Mouse (Mus musculus) liver, embryonic 13.5 days (tissue): ENCODE measurements around the gene Mitf. TPM values are rescaled to one million over a fixed set of nuclear protein-coding genes. Genes with fewer than 3 reads are reported as not detected.

ENCODE experiments used
- ATAC-seq: fragments of 200-750 bp; cut with Nextera tagmentation; 2 replicates; pipeline ENCODE4 v1.8.0; 2017; ENCODE audit warnings: low read depth, mild to moderate bottlenecking, moderate number of reproducible peaks, moderate library complexity
- DNase-seq: peaks from one replicate; pipeline ENCODE4 v3.0.0; 2022
- H3K27ac ChIP-seq: fragments of 300-500 bp; sonication (generic); 2 replicates; pipeline ENCODE4 v1.5.1; 2015; ENCODE audit warnings: moderate library complexity, mild to moderate bottlenecking, inconsistent platforms
- H3K27me3 ChIP-seq: fragments of 300-500 bp; sonication (generic); 2 replicates; pipeline ENCODE4 v1.6.1; 2015; ENCODE audit warnings: mild to moderate bottlenecking, inconsistent platforms
- H3K36me3 ChIP-seq: fragments of 300-500 bp; sonication (generic); 2 replicates; pipeline ENCODE4 v1.6.1; 2015; ENCODE audit warnings: mild to moderate bottlenecking, inconsistent platforms
- H3K4me1 ChIP-seq: fragments of 300-500 bp; sonication (generic); replicated peaks from 2 replicates; pipeline ENCODE4 v1.6.1; 2015; ENCODE audit warnings: inconsistent platforms
- H3K4me2 ChIP-seq: fragments of 300-500 bp; sonication (generic); 2 replicates; pipeline ENCODE4 v1.6.1; 2015; ENCODE audit warnings: inconsistent platforms, mild to moderate bottlenecking, moderate library complexity
- H3K4me3 ChIP-seq: fragments of 300-500 bp; sonication (generic); replicated peaks from 2 replicates; pipeline ENCODE4 v1.5.1; 2015; ENCODE audit warnings: mild to moderate bottlenecking, inconsistent platforms
- H3K9ac ChIP-seq: fragments of 300-500 bp; sonication (generic); 2 replicates; pipeline ENCODE4 v1.6.1; 2015; ENCODE audit warnings: mild to moderate bottlenecking, inconsistent platforms
- H3K9me3 ChIP-seq: fragments of 300-500 bp; sonication (generic); replicated peaks from 2 replicates; pipeline ENCODE4 v1.6.1; 2016; ENCODE audit warnings: inconsistent platforms
- WGBS: fragments of 180-500 bp; shearing (Covaris S2); methylation state at CpG from one replicate; pipeline ENCODE4 v1.1.7; 2015; ENCODE audit not compliant: insufficient replicate concordance; 5-methylcytosine and 5-hydroxymethylcytosine counted together
- polyA plus RNA-seq: library from polyadenylated mRNA; unstranded; fragments of >200 nt; fragmentation: Nextera tagmentation; extraction: Ambion mirVana; gene quantifications from 2 replicates; pipeline ENCODE4 v1.2.1, GENCODE M21; 2015

Gene Mitf
- polyA plus RNA-seq, 1 experiment from 2014 or later, result 0.45 TPM

DNA sequence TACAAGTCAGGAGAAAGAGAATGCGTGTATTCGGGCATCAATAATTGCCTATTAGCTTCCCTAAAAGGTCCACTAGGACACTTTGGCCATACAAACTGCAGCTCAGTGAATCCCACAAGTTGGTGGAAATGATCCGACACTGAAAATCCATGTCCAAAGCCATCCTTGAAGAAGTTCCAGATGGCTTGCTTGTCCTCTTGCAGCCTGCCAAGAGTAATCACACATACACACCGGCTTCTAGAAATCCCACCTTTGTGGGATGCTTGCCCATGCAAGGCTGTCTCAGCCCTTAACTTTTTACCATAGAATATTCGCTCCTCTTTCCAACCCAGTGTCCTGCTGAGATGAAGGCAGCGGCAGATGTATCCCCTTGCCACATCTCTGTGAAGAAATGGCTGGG, 240.9 kb downstream of the Mitf start:
- Histone ChIP-seq H3K4me1 (no peaks in the 10 kb centered on the region), H3K9me3 (no peaks in the 10 kb centered on the region), H3K27me3 (no peaks in the 10 kb centered on the region), H3K36me3 (no peaks in the 10 kb centered on the region), H3K27ac (no peak overlapping the region), H3K9ac (no peak overlapping the region), H3K4me3 (no peak overlapping the region), H3K4me2 (no peak overlapping the region)
- DNase-seq (no peak), ATAC-seq (no peak)
- 68% methylated on average over 6 of the region's 6 CpGs for WGBS

DNA sequence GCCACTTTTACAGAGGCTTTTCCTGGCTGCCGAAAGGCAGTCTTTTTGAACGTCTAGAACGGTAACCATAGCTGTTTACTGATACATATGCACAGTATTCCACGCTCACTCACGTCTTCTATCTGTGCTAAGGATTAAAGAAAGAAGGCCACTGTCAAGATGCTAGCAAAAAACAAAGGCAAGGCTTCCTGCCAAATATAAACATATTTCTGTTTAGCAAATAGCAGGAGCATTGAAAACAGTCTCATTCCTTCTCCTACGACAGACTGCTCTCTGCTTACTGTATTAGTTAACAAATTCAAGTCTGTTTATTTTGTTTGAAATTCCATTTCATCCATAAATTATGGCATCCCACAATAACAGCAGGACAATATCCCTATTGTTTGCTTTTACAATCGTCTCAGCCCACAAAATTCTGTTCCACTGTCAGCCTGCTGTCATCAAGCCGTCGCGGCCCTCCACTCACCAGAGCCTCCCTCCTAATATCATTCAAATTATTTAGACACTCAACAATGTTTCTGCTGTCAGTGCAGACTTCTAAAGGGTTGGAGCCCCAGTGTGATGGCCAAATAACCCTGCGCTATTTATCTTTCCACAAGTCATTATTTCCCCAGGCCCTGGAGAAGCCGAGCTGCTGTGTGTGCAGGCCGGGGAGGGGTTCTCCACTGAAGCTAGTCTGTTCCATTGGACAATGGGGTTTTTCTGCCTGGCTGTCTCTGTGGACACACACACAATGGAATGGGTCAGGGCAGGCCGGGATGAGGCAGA, 242.0 kb downstream of the Mitf start:
- no peak for DNase-seq
- WGBS, result 66% methylated on average over 14 of the region's 14 CpGs
- H3K27me3 ChIP-seq, result no peaks in the 10 kb centered on the region
- H3K27ac ChIP-seq, result no peak overlapping the region
- H3K9me3 ChIP-seq, result no peaks in the 10 kb centered on the region
- ATAC-seq, result no peak
- no peaks in the 10 kb centered on the region for H3K36me3 ChIP-seq
- no peaks in the 10 kb centered on the region for H3K4me1 ChIP-seq
- H3K4me2 ChIP-seq, result no peak overlapping the region
- no peak overlapping the region for H3K9ac ChIP-seq
- no peak overlapping the region for H3K4me3 ChIP-seq

DNA sequence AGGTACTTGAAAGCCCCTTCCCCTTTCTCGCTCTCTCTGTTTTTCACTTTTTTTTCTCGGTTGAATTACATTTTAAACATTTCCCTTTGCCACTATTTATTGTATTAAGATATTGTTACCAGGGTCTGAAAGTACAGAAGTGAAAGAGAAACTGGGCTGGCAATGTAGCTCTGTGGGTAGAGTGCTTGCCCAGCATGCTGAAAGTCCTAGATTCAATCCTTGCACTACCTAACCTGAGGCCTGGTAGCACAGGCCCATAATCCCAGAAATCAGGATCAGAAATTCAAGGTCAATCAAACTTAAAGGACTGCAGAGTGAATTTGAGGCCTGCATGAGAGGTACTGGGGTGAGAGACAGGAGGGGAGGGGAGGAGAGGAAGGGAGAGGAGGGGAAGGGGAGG, 242.7 kb downstream of the Mitf start:
- WGBS, result 73% methylated on average over 2 of the region's 2 CpGs
- no peak overlapping the region for H3K4me3 ChIP-seq
- ATAC-seq, result no peak

DNA sequence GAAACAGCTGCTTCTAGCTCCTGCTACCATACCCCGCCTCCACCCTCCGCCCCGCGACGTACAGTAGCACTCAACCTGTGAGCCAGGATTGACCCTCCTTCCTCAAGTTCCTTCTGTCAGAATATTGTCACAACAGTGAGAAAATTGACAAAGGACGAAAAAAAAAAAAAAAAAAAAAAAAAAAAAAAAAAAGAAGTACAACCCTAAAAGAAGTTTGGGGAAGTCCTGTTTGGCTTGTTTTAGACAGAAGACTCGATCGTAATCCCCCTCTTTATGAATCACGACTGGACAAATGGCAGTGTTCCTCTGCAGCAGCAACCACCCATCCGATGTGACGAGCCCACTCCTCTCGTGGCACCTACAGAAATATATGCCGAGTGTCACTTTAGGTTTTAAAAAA, 255.0 kb downstream of the Mitf start:
- Histone ChIP-seq H3K4me3 (no peak overlapping the region), H3K36me3 (no peaks in the 10 kb centered on the region), H3K9ac (no peak overlapping the region), H3K27me3 (no peaks in the 10 kb centered on the region), H3K9me3 (no peaks in the 10 kb centered on the region), H3K27ac (no peak overlapping the region), H3K4me1 (no peaks in the 10 kb centered on the region), H3K4me2 (no peak overlapping the region)
- DNase-seq (no peak), ATAC-seq (no peak)
- WGBS, result 73% methylated on average over 13 of the region's 13 CpGs

More for the DNA sequence above, 242.7 kb downstream of the Mitf start:
- Histone ChIP-seq H3K4me1 (no peaks in the 10 kb centered on the region), H3K27ac (no peak overlapping the region), H3K9me3 (no peaks in the 10 kb centered on the region), H3K4me2 (no peak overlapping the region), H3K27me3 (no peaks in the 10 kb centered on the region), H3K36me3 (no peaks in the 10 kb centered on the region), H3K9ac (no peak overlapping the region)
- DNase-seq, result no peak

DNA sequence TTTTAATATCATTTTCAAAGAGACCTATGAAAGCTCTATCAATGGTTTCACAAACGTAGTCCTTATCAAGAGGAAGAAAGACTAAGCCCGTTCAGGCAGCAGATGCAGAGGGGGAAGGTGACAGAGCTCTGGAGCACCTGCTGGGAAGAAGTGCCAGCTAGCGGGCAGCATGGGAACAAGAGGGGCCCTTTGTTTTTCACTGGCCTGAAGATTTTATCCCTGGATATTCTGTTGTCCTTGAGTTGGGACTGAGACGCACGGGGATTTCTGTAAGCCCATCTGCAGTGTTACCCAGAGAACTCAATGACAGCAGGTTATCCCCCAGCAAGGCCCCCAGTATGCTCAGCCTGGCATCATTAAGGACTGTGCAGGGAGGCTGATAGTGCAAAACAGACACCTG, 258.1 kb downstream of the Mitf start:
- H3K9me3 ChIP-seq, result no peaks in the 10 kb centered on the region
- H3K27me3 ChIP-seq, result no peaks in the 10 kb centered on the region
- 24% methylated on average over 5 of the region's 5 CpGs for WGBS
- no peak overlapping the region for H3K4me3 ChIP-seq
- no peak overlapping the region for H3K4me2 ChIP-seq
- no peak for DNase-seq
- ATAC-seq, result no peak
- no peak overlapping the region for H3K27ac ChIP-seq
- H3K36me3 ChIP-seq, result no peaks in the 10 kb centered on the region
- H3K4me1 ChIP-seq, result no peaks in the 10 kb centered on the region
- no peak overlapping the region for H3K9ac ChIP-seq

DNA sequence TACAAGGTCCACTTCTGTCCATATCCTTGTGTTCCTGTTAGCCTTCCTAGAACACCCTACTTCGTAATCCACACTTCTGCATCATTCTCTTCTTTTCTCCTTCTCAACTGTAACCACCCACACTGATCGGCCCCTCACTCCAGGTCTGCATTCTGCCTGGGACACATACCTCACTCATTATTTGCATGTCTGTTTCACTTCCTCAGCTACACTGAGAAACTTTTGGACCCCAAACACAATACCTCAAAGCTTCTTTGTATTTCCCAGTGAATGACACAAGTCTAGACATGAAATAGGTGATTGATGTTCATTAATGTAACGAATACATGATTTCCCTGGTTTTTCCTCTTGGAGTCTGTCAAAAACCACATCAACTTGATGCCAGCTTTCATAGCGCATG, 259.6 kb downstream of the Mitf start:
- 57% methylated on average over 4 of the region's 4 CpGs for WGBS

More for the DNA sequence above, 259.6 kb downstream of the Mitf start:
- H3K4me1 ChIP-seq, result no peaks in the 10 kb centered on the region
- no peaks in the 10 kb centered on the region for H3K27me3 ChIP-seq
- DNase-seq, result no peak
- no peak overlapping the region for H3K9ac ChIP-seq
- H3K4me2 ChIP-seq, result no peak overlapping the region
- no peaks in the 10 kb centered on the region for H3K9me3 ChIP-seq
- H3K27ac ChIP-seq, result no peak overlapping the region
- H3K4me3 ChIP-seq, result no peak overlapping the region
- ATAC-seq, result no peak
- H3K36me3 ChIP-seq, result no peaks in the 10 kb centered on the region

Other genes with a start within 250 kb of the Mitf start
- gene Frmd4b, start 189.5 kb upstream of the Mitf start, polyA plus RNA-seq, result 3.8 and 5.9 TPM in 2 replicates